Mouse (Mus musculus): ENCODE results near the gene Rnf149.

Gene Rnf149

GRCm38 (mm10) chr1:39575778-39576375 is 1.3 kb downstream of the Rnf149 start:
- no peak for DNase-seq (ENCODE audit: low spot score)

GRCm38 (mm10) chr1:39573890-39574289 is 3.3 kb downstream of the Rnf149 start:
- no peak for DNase-seq (ENCODE audit: low spot score)

- no peak for DNase-seq (ENCODE audit: low spot score)
Observed at GRCm38 (mm10) chr1:39571653-39572052, 5.6 kb downstream of the Rnf149 start.

- DNase-seq (ENCODE audit: low spot score): no peak
Observed at GRCm38 (mm10) chr1:39568079-39568478, 9.1 kb downstream of the Rnf149 start.

- DNase-seq (ENCODE audit: low spot score): no peak
Observed at GRCm38 (mm10) chr1:39564603-39565002, 12.6 kb downstream of the Rnf149 start.

GRCm38 (mm10) chr1:39563161-39563560 is 14.0 kb downstream of the Rnf149 start:
- DNase-seq (ENCODE audit: low spot score): no peak

GRCm38 (mm10) chr1:39561920-39562319 is 15.3 kb downstream of the Rnf149 start:
- DNase-seq (ENCODE audit: low spot score): no peak

- DNase-seq (ENCODE audit: low spot score): no peak
Observed at GRCm38 (mm10) chr1:39559009-39559408, 18.2 kb downstream of the Rnf149 start.

GRCm38 (mm10) chr1:39555556-39556415 is 21.4 kb downstream of the Rnf149 start:
- no peak for DNase-seq (ENCODE audit: low spot score)

- no peak for DNase-seq (ENCODE audit: low spot score)
Observed at GRCm38 (mm10) chr1:39549831-39550230, 27.4 kb downstream of the Rnf149 start.

- no peak for DNase-seq (ENCODE audit: low spot score)
Observed at GRCm38 (mm10) chr1:39547238-39547637, 30.0 kb downstream of the Rnf149 start.

- no peak for DNase-seq (ENCODE audit: low spot score)
Observed at GRCm38 (mm10) chr1:39546160-39546866, 30.9 kb downstream of the Rnf149 start.

GRCm38 (mm10) chr1:39545589-39545988 is 31.6 kb downstream of the Rnf149 start:
- no peak for DNase-seq (ENCODE audit: low spot score)

GRCm38 (mm10) chr1:39540592-39540991 is 36.6 kb downstream of the Rnf149 start:
- no peak for DNase-seq (ENCODE audit: low spot score)

- no peak for DNase-seq (ENCODE audit: low spot score)
Observed at GRCm38 (mm10) chr1:39537631-39538380, 39.4 kb downstream of the Rnf149 start.

GRCm38 (mm10) chr1:39536701-39537100 is 40.5 kb downstream of the Rnf149 start:
- no peak for DNase-seq (ENCODE audit: low spot score)

- peak; percentile 98 for DNase-seq (ENCODE audit: low spot score)
Observed at GRCm38 (mm10) chr1:39535515-39536311, 41.5 kb downstream of the Rnf149 start.

GRCm38 (mm10) chr1:39534831-39535230 is 42.4 kb downstream of the Rnf149 start, which contains the start of gene Cnot11:
Cnot11 (plus strand) TSS chr1:39534992.
- no peak for DNase-seq (ENCODE audit: low spot score)

- DNase-seq (ENCODE audit: low spot score): no peak
Observed at GRCm38 (mm10) chr1:39533917-39534316, 43.3 kb downstream of the Rnf149 start.

- no peak for DNase-seq (ENCODE audit: low spot score)
Observed at GRCm38 (mm10) chr1:39531036-39531435, 46.2 kb downstream of the Rnf149 start.

GRCm38 (mm10) chr1:39530258-39530943 is 46.8 kb downstream of the Rnf149 start:
- DNase-seq (ENCODE audit: low spot score): peak; percentile 87

All from retina, embryonic 14.5 days (tissue).